26 mouse cellular contexts compared by ENCODE assay signal in the genomic region with DNA sequence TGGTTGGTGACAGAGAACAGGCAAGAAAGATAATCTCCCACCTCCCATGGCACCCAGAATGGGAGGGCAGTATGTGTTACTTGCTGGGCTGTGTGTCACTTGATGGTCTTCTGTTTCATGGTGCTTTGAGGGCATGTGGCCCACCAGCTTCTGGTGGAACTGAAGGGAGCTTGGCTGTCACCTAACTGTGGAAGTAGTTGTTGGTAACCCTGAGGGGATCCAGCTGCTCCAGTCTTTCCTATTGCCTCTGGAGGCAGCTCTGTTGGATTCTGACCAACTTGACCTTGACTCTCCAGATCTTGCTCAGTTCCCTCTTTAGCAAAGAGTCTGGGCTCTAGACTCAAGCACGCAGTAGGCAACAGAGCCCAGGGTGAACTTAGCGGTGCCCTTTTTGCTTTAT.
"Had no signal": no experiment of that assay in that cellular context is flagged by ENCODE, and none has a peak within 500 bp of the region (broad histone marks: within the 10 kb centered on the region; RNA-seq: fewer than 3 reads in every experiment).

No protein-coding gene starts in this region.

- H3K4me1 ChIP-seq: forebrain, embryonic 15.5 days; heart, embryonic 10.5 days; heart, embryonic 13.5 days; heart, embryonic 15.5 days; hindbrain, embryonic 15.5 days; kidney, embryonic 15.5 days; limb, embryonic 13.5 days; limb, embryonic 15.5 days had no signal

- H3K4me3 ChIP-seq: forebrain, embryonic 15.5 days; heart, embryonic 10.5 days; heart, embryonic 13.5 days; heart, embryonic 15.5 days; hindbrain, embryonic 13.5 days; hindbrain, embryonic 15.5 days; kidney, embryonic 15.5 days; limb, embryonic 13.5 days; limb, embryonic 15.5 days had no signal

- H3K9ac ChIP-seq: forebrain, embryonic 15.5 days; forebrain, postnatal 0 days; heart, embryonic 13.5 days; heart, embryonic 15.5 days; hindbrain, embryonic 13.5 days; hindbrain, embryonic 15.5 days; kidney, embryonic 15.5 days; limb, embryonic 13.5 days; limb, embryonic 15.5 days had no signal

- H3K9me3 ChIP-seq: forebrain, embryonic 15.5 days; heart, embryonic 10.5 days; heart, embryonic 13.5 days; heart, embryonic 15.5 days; hindbrain, embryonic 13.5 days; hindbrain, embryonic 15.5 days; kidney, embryonic 15.5 days; limb, embryonic 13.5 days; limb, embryonic 15.5 days had no signal

- H3K27ac ChIP-seq: forebrain, embryonic 15.5 days; heart, embryonic 10.5 days; heart, embryonic 13.5 days; heart, embryonic 15.5 days; hindbrain, embryonic 13.5 days; hindbrain, embryonic 15.5 days; hindbrain, postnatal 0 days; kidney, embryonic 15.5 days; kidney, postnatal 0 days; limb, embryonic 13.5 days; limb, embryonic 15.5 days had no signal

- H3K4me2 ChIP-seq: forebrain, embryonic 15.5 days; heart, embryonic 13.5 days; heart, embryonic 15.5 days; hindbrain, embryonic 13.5 days; hindbrain, embryonic 15.5 days; kidney, embryonic 15.5 days; limb, embryonic 13.5 days; limb, embryonic 15.5 days had no signal

- DNase-seq: forebrain, postnatal 0 days; gastrocnemius, postnatal 14 days; gastrocnemius, postnatal 36 days; heart, adult 18-20 months; heart, postnatal 14 days; heart, postnatal 36 days; kidney, adult 11 months; kidney, adult 2 months; kidney, adult 9 months; kidney, postnatal 14 days; kidney, postnatal 36 days; layer of hippocampus, adult 9-11 months; layer of hippocampus, postnatal 36 days; left cerebral cortex, postnatal 4 days had no signal

- ATAC-seq: forebrain, embryonic 15.5 days; forebrain, postnatal 0 days; hindbrain, postnatal 0 days; intestine, embryonic 16.5 days had no signal

- H3K36me3 ChIP-seq: forebrain, embryonic 15.5 days; heart, embryonic 10.5 days; heart, embryonic 13.5 days; heart, embryonic 15.5 days; hindbrain, embryonic 13.5 days; hindbrain, embryonic 15.5 days; kidney, embryonic 15.5 days; limb, embryonic 13.5 days; limb, embryonic 15.5 days had no signal

- H3K27me3 ChIP-seq: forebrain, embryonic 15.5 days; heart, embryonic 13.5 days; heart, embryonic 15.5 days; hindbrain, embryonic 13.5 days; hindbrain, embryonic 15.5 days; kidney, embryonic 15.5 days; limb, embryonic 13.5 days; limb, embryonic 15.5 days had no signal
